Mouse (Mus musculus) brown adipose tissue, adult 24 weeks (tissue): ENCODE results near the gene Adam10. TPM values are rescaled to one million over a fixed set of nuclear protein-coding genes. Genes with fewer than 3 reads are reported as not detected.

ENCODE experiments used
- H3K27ac ChIP-seq: fragments of 200-500 bp; replicated peaks from 2 replicates; pipeline ENCODE4 v1.5.1; 2012; ENCODE audit warnings: low read depth, mild to moderate bottlenecking, low read length
- H3K4me1 ChIP-seq: fragments of 200-500 bp; 2 replicates; pipeline ENCODE4 v1.6.1; 2012; ENCODE audit warnings: low read length, mixed read lengths; ENCODE audit not compliant: control insufficient read depth, insufficient read depth, insufficient read length
- H3K4me3 ChIP-seq: fragments of 200-500 bp; 2 replicates; pipeline ENCODE4 v1.5.1; 2012; ENCODE audit warnings: low read depth, mild to moderate bottlenecking, low read length, moderate library complexity; ENCODE audit not compliant: insufficient read depth
- polyA plus RNA-seq: library from polyadenylated mRNA; stranded (reverse); fragments of >200 nt; gene quantifications from 2 replicates; pipeline ENCODE4 v1.2.4, GENCODE M21; 2012; ENCODE audit not compliant: missing spikeins, insufficient read depth, insufficient read length

Adam10 gene
- 13.5 and 15.4 TPM in 2 replicates for polyA plus RNA-seq

DNA sequence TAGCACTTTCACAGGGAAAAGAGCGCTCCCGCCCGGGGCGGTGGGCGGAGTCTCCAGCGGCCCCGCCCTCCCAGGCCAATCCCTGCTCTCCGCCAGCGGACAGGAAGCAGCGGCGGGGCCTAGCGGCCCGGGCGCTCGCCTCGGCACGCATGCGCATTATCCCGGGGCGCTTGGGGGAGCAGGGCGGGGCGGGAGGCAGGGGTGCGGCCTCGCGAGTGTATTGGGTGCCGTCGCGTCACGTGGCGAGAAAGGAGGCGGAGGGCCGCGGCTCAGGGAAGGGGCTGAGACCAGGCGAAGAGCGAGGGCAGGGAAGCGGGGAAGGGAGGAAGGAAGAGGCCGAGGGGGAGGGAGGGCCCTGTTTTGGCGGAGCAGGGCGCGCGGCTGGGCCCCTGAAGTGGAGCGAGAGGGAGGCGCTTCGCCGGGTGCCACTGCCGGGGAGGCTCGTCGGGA lies at the start of gene Adam10:
Gene Adam10, plus strand, starts transcription at position 316 of the 450 bp plus-strand sequence.
- Histone ChIP-seq H3K4me1 (peaks cover 2% of the 10 kb centered on the region; the same call in 1 of the 2 replicates), H3K27ac (peak within 1 kb of the TSS; percentile 82), H3K4me3 (peak within 1 kb of the TSS; percentile 98)

DNA sequence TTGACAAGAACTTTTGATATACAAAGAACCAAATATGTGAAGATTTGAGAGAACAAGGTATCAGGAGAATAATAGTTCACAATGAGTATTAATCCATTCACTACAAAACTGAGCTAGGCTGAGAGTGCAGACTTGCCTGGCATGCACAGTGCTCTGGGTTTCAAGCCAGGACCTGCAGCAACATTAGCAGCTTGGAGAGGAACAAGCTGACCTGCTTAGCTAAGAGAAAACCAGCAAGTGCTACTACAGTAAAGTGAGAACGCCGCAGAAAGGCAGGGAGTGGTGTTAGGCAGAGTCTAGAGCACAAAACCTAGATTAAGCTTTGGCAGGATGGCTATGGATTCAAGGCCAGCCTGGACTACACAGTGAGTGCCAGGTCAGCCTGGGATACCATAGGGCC lies 49.1 kb upstream of the Adam10 start:
- no peak overlapping the region for H3K27ac ChIP-seq
- H3K4me1 ChIP-seq = no peaks in the 10 kb centered on the region
- H3K4me3 ChIP-seq = no peak overlapping the region

DNA sequence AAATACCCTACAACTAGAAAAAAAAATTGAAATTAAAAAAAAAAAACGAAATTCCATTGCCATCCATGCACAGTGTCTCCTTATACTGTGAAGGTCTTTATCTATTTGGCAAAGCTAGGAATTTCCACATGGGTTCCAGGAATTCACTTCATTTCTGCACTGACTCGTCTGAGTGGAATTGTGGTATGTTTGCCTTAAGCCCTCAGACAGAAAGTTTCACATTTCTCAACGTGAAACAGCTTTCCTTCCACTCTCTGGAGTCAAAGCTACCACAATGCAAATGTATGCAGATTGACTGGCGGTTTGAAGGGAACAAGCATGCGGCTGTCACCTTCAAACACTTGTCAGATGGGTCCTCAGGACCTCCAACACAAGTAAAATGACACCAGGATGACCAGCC lies 47.1 kb upstream of the Adam10 start:
- no peaks in the 10 kb centered on the region for H3K4me1 ChIP-seq
- no peak overlapping the region for H3K27ac ChIP-seq
- no peak overlapping the region for H3K4me3 ChIP-seq

DNA sequence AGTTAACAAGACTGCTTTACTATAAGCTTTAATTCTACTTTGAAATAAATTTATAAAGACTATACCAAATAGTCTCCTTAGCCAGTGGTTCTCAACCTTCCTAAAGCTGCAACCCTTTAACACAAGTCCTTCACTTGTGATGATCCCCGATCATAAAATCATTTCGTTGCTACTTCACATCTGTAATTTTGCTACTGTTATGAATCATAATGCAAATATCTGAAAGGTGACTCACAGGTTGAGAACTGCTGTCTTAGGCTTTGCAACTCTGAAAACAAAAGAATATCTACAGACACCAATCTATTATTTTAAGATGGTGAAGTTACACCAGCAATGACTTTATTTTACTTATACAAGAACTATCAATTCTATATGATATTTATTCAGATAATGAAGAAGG lies 42.0 kb upstream of the Adam10 start:
- no peak overlapping the region for H3K27ac ChIP-seq
- no peak overlapping the region for H3K4me3 ChIP-seq

GRCm38 (mm10) chr9:70650260-70650659 lies 28.5 kb upstream of the Adam10 start:
- peaks cover 3% of the 10 kb centered on the region for H3K4me1 ChIP-seq
- H3K27ac ChIP-seq = no peak overlapping the region; the same call in 1 of the 2 replicates
- no peak overlapping the region for H3K4me3 ChIP-seq

More for the DNA sequence above, 42.0 kb upstream of the Adam10 start:
- no peaks in the 10 kb centered on the region for H3K4me1 ChIP-seq

GRCm38 (mm10) chr9:70650994-70651393 lies 27.8 kb upstream of the Adam10 start:
- Histone ChIP-seq H3K4me3 (no peak overlapping the region), H3K27ac (no peak overlapping the region; the same call in 1 of the 2 replicates), H3K4me1 (peaks cover 3% of the 10 kb centered on the region)

- H3K27ac ChIP-seq = no peak overlapping the region
- H3K4me1 ChIP-seq = peaks cover 3% of the 10 kb centered on the region
- no peak overlapping the region for H3K4me3 ChIP-seq
These were observed 26.6 kb upstream of the Adam10 start for GRCm38 (mm10) chr9:70652221-70652620.

DNA sequence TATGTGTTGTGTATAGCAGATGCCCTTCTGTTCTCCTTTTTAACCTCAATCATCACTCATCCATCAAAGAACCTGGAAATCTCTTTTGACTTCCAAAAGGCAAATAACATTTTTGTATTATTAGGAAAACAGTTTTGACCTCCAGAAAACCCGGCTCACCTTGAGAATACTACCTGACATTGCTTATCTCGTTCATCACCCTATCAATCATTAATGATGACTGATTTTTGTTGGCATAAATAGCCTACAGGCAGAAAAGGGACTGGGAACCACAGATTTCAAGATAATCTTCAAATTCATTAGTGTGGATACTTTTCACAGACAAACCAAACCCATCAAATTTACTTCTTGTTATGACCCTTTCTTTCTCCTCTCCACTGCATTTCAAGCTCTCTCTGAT lies 24.9 kb upstream of the Adam10 start:
- Histone ChIP-seq H3K4me1 (peaks cover 3% of the 10 kb centered on the region), H3K4me3 (no peak overlapping the region), H3K27ac (no peak overlapping the region)

DNA sequence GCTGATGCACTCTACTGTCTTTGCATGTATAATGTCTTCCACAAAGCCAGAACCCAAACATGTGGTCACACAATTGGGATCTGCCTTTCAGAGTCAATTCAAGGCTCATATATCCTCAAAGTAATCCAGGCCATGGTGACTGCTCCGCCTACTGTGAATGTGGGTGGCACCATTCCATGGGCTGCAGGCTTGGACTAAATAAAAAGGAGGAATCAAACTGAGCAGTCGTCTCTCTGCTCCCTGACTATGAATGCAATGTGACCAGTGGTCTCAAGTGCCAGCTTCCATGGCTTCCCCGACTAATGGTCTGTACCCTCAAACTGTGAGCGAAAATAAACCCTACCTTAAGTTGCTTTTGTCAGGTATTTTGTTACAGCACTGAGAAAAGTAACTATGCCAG lies 24.3 kb upstream of the Adam10 start:
- H3K27ac ChIP-seq = no peak overlapping the region
- H3K4me1 ChIP-seq = peaks cover 3% of the 10 kb centered on the region
- H3K4me3 ChIP-seq = no peak overlapping the region

DNA sequence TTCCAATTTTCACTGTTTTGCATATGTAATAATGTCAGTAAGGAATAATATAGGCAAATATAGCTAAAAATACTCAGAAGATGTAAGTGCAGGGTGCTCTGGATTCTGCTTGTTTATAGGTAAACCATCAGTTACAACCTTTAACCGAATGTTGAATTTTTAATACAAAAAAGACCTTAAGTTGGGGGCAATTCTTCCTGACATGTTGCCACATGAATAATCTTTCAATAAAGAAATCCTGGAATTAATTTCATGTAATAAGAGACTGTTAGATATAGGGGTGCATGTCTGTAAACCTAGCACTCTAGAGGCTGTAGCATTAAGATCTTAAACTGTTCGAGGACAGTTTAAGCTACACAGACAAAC lies 23.1 kb upstream of the Adam10 start:
- Histone ChIP-seq H3K27ac (no peak overlapping the region), H3K4me1 (peaks cover 3% of the 10 kb centered on the region), H3K4me3 (no peak overlapping the region)

GRCm38 (mm10) chr9:70656130-70657007 lies 22.4 kb upstream of the Adam10 start, which contains the start of gene Gm10642:
TSS of gene Gm10642 (plus strand) at chr9:70656251.
- H3K4me1 ChIP-seq = peaks cover 3% of the 10 kb centered on the region
- peak within 1 kb of the TSS; percentile 75 for H3K27ac ChIP-seq
- peak within 1 kb of the TSS; percentile 89 for H3K4me3 ChIP-seq

GRCm38 (mm10) chr9:70657013-70657967 lies 21.5 kb upstream of the Adam10 start, which contains the start of gene Mindy2:
TSS of gene Mindy2 (minus strand) at chr9:70657174.
- H3K4me1 ChIP-seq = peaks cover 3% of the 10 kb centered on the region
- peak within 1 kb of the TSS; percentile 89 for H3K4me3 ChIP-seq
- peak within 1 kb of the TSS; percentile 75 for H3K27ac ChIP-seq

- Histone ChIP-seq H3K4me3 (no peak overlapping the region), H3K4me1 (peaks cover 3% of the 10 kb centered on the region), H3K27ac (no peak overlapping the region)
These were observed 20.5 kb upstream of the Adam10 start for GRCm38 (mm10) chr9:70658266-70658665.

DNA sequence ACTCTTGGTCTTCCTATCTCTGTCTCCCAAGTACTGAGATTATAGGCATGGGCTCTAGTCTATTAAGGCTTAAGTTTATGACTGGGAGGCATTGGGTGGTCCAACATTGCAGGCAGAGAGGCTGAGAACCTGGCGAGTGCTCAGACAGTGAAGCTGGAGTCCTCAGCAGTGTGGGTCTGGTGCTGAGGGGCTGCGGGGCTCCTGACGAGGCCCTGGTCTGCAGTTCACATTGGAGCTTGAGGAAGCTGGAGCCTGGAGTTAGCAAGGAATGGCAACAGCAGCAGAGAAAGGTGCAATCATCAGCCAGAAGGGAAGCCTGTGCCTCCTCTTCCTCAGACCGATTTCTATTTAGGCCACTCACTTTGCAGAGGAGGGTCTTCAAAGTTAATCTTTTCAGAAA lies 13.9 kb upstream of the Adam10 start:
- Histone ChIP-seq H3K4me1 (no peaks in the 10 kb centered on the region), H3K4me3 (no peak overlapping the region), H3K27ac (no peak overlapping the region)
